Mouse (Mus musculus) inflammation-experienced regulatory T-cells (primary cell): Measurements from ENCODE around the gene Frem1. TPM values are rescaled to one million over a fixed set of nuclear protein-coding genes. Genes with fewer than 3 reads are reported as not detected.

Experiments
- polyA plus RNA-seq, 2 experiments: library from polyadenylated mRNA; unstranded; fragments of 100-300 nt; shearing (Covaris generic); gene quantifications; one replicate each; pipeline ENCODE4 v1.2.1; 2017

Gene Frem1
- 1 to 10 TPM in 1 of 2 experiments, under 1 TPM in 1; 0.24 to 2.6 TPM for polyA plus RNA-seq

GRCm38 (mm10) chr4:83051634-83052577 is at the start of gene Frem1:
TSS of gene Frem1 (minus strand) at chr4:83052339.

GRCm38 (mm10) chr4:82884636-82885534 is 167.3 kb downstream of the Frem1 start, which contains the start of gene Cer1:
TSS of gene Cer1 (minus strand) at chr4:82885148.

DNA sequence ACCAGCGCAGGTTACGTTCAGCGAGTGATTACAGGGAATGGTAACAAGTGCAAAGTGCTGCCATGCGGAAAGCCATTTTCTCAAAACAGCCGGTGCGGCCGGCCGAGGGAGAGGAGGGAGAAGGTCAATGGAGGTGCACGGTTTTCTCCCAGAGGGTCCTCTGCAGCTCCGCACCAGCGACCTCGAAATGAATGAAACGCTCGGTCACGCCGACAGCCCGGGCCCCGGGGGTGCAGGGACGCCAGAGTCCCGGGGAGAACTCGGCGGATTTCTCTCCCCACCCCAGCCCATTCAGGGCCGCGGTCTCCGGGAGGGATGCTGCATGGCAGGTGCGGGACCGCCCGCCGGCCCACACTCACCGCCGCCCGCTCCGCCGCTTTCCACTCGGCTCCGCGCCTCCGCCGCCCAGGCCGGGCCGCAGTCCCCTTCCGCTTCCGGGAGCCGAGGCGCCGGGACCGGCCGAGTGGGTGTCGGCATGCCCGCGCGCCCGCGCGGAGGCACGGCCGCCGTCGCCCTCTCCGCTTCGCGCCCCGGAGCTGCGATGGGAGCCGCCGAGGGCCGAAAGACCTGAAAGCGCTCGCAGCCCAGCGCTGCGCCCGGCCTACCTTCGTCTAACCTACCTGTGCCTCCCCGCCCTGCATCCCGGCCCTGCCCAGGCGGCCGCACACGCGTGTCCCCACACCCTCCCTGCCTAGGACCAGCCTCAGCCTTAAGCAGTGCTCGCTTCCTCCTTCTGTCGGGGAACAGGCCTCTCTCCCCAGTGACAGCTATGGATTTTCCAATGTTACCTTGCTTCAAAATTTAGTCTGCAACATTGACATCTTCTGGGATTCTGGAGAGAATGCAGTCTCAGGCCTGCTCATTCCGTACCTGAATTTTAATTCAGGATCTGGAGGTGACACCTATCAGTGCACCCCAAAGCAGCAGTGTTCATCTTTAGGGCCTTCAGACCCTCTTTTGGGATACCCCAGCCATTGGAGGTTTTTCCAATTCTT is 192.7 kb downstream of the Frem1 start, which contains the start of gene Zdhhc21:
Zdhhc21 (minus strand) TSS at position 828 of the 995 bp plus-strand sequence.

Other genes starting within 250 kb of the Frem1 start
- gene Zdhhc21, start 192.4 kb downstream of the Frem1 start, polyA plus RNA-seq: 10 to 100 TPM; 14.4 to 17.1 TPM
- not detected for gene Cer1, start 167.2 kb downstream of the Frem1 start, polyA plus RNA-seq